Mouse (Mus musculus) liver, embryonic 14.5 days (tissue): ENCODE data around the gene H2-T23.

ENCODE experiments used
- CTCF ChIP-seq: IDR thresholded peaks from 2 replicates; pipeline ENCODE4 v1.5.1; 2016; ENCODE audit warnings: antibody characterized with exemption, low read depth, control low read depth
- EP300 ChIP-seq: IDR thresholded peaks from 2 replicates; pipeline ENCODE4 v1.6.1; 2016; ENCODE audit warnings: antibody characterized with exemption, low read depth

- TF ChIP-seq CTCF = no peak
- no peak for TF ChIP-seq EP300
Observed at GRCm38 (mm10) chr17:36019519-36019918, 13.1 kb downstream of the H2-T23 start.
